Mouse (Mus musculus): ENCODE measurements around the gene Dok1.

The Dok1 gene

GRCm38 (mm10) chr6:83049367-83049766, 16.1 kb upstream of the Dok1 start:
- in situ Hi-C loops (cut with MboI, MseI), result loop anchor here (5.0 kb wide), 1 partner anchor 42 kb away; no protein-coding TSS in a partner anchor

GRCm38 (mm10) chr6:83044742-83045141, 11.5 kb upstream of the Dok1 start:
- in situ Hi-C loops (cut with MboI, MseI), result loop anchor here (5.0 kb wide), 1 partner anchor 37 kb away; no protein-coding TSS in a partner anchor

DNA sequence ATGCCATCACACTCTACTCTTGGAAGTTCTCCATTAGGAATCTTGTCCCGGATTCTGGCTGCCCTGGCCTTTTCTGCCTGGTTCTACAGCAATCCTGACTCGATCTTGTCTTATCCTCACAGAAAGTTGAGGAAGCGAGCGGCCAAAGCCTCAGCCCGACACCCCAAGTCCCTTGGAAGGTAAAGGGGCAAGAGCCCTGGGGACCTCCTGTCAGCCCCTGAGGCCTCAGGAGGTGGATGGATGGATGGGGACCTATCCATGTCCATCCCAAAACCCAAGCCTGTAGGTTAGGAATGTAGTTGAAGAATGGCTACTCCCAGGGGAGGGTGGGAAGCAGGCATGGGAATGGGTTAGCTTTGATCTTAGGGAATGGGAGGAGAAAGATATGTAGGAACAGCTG, 10.7 kb upstream of the Dok1 start:
- in situ Hi-C loops (cut with MboI, MseI), result no loop called here

- in situ Hi-C loops (cut with MboI, MseI), result no loop called here
Observed at GRCm38 (mm10) chr6:83043561-83043960, 10.3 kb upstream of the Dok1 start.

- in situ Hi-C loops (cut with MboI, MseI), result no loop called here
Observed at GRCm38 (mm10) chr6:83040601-83041000, 7.3 kb upstream of the Dok1 start.

DNA sequence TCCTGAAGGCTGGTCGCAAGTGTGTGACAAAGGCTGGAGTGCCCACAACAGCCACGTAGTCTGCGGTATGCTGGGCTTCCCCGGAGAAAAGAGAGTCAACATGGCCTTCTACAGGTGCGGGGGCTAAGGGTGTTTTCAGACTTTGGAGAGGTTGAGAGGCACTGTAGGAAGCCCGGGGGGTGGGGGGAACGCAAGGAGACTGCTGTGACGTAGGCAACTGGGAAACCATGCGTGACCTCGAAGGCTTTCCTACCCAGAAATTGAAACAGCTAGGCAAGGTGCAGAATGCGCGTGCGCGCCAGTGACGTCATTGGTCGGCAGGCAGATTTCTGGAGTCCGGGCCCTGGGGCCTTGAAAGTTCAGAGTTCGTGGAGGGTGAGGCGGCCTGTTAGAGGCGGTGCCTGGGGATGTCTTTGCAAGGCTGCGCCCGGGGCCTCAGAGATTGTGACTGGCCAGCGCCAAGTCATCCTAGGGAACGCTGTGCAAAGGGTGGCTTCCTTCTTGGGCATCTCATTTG, 5.3 kb upstream of the Dok1 start:
- in situ Hi-C loops (cut with MboI, MseI), result no loop called here

GRCm38 (mm10) chr6:83037188-83037587, 3.9 kb upstream of the Dok1 start:
- in situ Hi-C loops (cut with MboI, MseI), result no loop called here

DNA sequence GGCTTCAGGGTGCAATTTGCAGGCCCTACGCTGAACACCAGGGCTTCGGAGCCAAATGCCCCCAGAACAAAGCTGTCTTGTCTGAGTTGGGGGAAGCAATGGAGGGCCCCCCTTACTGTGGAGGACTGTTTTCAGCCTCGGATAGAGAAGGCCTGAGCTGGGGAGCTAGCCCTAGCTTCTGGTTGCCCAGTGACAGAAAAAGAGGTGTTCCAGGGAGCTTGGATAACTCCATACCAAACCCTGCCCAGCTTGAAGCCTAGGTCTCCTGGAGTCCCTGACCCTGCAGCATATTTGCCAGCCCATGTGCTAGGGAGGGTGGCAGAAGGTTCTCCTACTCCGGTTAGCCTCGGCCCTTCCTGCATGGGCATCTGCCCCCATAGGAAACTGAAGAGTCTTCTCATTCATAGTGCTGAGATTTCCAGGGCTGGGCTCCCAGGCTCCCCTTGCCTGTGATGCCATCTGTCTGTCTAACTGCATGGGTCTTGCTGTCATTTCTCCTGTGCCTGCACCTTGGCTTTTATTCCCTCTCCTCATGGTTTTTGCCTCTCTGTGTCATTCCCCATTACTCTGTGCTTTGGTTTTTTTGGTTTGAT, 1.3 kb upstream of the Dok1 start:
- in situ Hi-C loops (cut with MboI, MseI), result no loop called here

DNA sequence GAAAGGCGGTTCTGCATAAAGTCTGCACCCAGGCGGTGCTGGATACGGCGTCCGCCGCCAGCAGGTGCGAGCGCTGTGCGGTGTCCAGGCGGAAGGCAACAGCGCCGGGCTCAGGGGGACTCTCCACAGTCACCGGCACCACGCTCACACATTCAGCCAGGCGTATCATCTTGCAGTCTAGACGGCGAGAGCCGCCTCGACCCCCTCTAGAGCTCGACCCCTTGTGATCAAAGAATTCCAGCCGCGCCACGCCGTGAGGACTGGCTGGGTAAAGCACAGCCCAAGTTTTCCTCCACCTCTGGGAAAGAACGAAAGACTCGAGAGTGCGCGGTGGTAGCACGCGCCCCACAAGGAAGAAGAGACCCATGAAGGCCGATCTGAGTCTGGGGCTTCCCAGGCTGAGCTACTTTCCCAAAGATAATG, 491 bp downstream of the Dok1 start:
- in situ Hi-C loops (cut with MboI, MseI), result no loop called here

DNA sequence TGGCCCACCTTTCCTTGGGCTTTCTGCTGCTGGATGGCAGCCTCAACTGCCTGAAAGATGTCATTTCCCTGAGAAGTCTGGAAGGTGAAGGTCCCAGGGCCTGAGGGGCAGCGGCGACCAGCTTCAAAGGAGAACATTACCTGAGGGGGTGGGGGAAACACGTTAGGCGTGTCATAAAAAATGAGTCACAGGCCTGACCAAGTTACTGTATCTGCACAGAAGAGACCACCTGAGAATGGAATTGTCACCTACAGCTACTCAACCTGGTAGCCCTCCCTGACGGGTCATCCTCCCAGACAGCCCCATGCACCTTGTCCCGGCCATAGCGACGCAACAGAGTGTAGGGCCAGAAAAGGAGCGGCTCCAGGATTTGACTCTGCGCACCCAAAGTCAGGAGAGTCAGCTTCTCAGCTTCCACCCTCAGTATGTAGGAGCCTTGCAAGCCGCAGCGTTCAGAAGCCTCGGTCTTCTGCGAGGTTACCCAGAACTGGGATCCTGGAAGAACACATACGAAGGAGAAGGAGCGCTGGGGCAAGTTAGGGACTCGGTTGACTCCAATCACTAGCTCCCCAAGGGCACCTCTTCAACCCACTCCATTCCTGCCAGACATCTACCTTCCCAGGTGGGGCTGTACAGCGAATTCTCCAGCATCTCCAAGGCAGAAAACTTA, 1.2 kb downstream of the Dok1 start:
- in situ Hi-C loops (cut with MboI, MseI), result no loop called here

- in situ Hi-C loops (cut with MboI, MseI), result no loop called here
Observed at GRCm38 (mm10) chr6:83031111-83031510, 2.2 kb downstream of the Dok1 start.

- in situ Hi-C loops (cut with MboI, MseI), result no loop called here
Observed at GRCm38 (mm10) chr6:83029777-83030176, 3.5 kb downstream of the Dok1 start.

- in situ Hi-C loops (cut with MboI, MseI), result no loop called here
Observed at GRCm38 (mm10) chr6:83027706-83028105, 5.6 kb downstream of the Dok1 start.

GRCm38 (mm10) chr6:83027293-83027692, 6.0 kb downstream of the Dok1 start:
- in situ Hi-C loops (cut with MboI, MseI), result no loop called here

- in situ Hi-C loops (cut with MboI, MseI), result no loop called here
Observed at GRCm38 (mm10) chr6:83025221-83025620, 8.1 kb downstream of the Dok1 start.

GRCm38 (mm10) chr6:83024421-83024820, 8.8 kb downstream of the Dok1 start:
- in situ Hi-C loops (cut with MboI, MseI), result loop anchor here (25.0 kb wide), 1 partner anchor 963 kb away; no protein-coding TSS in a partner anchor

GRCm38 (mm10) chr6:83023786-83024185, 9.5 kb downstream of the Dok1 start:
- in situ Hi-C loops (cut with MboI, MseI), result loop anchor here (25.0 kb wide), 1 partner anchor 964 kb away; no protein-coding TSS in a partner anchor

- in situ Hi-C loops (cut with MboI, MseI), result loop anchor here (25.0 kb wide), 1 partner anchor 964 kb away; no protein-coding TSS in a partner anchor
Observed at GRCm38 (mm10) chr6:83023008-83023407, 10.3 kb downstream of the Dok1 start.

DNA sequence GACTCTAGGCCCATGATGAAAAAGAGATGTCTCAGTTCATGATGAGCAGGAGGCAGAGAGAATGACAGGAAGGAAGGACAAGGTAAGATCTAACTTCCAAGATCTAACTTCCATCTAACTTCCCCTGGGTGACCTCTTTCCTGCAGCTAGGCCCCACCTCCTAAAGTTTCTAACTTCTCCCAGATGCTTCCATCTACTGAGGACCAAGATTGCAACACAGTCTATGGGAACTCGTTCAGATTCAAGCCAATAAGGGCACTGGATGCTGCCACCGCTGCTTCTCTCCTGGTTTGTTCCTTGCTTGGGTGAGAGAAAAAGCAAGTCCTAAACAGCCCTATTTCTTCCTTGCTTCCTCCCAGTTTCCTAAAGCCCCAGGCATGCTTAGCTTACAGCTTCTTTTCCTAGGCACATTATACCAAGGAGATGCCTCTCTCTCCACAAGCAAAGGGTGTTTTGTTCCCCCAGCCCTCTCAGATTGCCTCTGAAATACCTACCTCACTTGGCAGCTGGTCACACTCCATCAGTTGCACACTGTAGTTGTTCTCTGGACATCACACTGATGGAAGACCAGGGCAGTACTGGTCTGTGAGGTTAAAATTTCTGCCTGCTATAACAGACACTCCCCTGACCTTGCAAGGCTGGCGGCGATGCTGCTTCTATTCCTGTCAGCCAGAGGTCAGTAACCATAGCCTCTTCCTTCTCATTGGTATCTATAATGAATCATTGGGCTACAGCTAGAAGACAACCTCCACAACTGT, 12.3 kb downstream of the Dok1 start:
- in situ Hi-C loops (cut with MboI, MseI), result loop anchor here (25.0 kb wide), 1 partner anchor 966 kb away; no protein-coding TSS in a partner anchor

DNA sequence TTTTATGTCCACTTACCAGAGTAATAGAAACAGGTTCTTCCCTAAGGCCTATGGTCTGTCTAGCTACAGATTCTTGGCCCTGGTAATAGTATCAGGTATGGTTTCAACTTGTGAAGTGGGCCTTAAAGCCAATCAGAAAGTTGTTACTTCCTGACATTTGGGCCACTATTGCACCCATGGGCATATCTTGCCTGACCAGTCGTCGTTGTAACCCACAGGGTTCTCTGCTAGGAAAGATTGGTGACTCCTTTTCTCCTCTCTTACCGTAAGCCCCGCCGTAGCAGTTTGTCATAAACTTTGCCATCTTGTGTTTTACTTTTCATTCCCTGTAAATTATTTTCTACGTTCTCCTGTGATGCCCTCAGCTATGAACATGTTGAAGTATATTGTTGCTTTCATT, 13.2 kb downstream of the Dok1 start:
- in situ Hi-C loops (cut with MboI, MseI), result loop anchor here (25.0 kb wide), 1 partner anchor 967 kb away; no protein-coding TSS in a partner anchor

DNA sequence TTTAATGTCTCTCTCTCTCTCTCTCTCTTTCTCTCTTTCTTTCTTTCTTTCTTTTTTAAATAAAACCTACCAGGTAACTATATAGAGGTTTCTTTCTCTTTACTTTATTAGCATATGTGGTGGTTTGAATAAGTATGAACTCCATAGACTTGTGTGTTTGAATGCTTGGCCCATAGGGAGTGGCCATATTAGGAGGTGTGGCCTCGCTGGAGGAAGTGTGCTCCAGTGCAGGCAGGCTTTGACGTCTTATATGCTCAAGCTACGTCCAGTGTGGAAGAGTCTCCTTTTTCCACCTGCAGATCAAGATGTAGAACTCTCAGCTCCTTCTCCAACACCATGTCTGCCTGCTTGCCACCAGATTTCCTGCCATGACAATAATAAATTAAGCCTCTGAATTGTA, 14.2 kb downstream of the Dok1 start:
- in situ Hi-C loops (cut with MboI, MseI), result loop anchor here (25.0 kb wide), 1 partner anchor 968 kb away; no protein-coding TSS in a partner anchor

DNA sequence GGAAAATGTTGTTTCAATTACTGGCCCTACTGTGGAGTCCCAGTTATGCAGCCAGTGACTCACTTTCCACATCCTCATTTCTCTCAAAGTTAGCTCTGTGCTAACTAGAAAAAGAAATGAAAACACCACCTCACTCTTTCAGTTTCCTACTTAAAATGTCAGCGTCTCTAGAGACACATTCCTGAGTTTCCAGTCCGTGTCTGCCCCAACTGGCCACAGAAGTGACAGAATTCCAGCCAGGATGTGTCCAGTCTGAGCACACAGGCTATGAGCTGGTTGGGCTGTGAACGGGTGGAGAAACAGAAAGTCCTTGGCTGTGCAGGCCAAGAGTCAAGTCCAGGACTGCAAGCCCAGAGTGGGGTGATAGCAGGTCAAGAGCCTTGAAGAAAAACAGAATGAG, 16.1 kb downstream of the Dok1 start:
- in situ Hi-C loops (cut with MboI, MseI), result loop anchor here (25.0 kb wide), 1 partner anchor 970 kb away; no protein-coding TSS in a partner anchor
